Mouse (Mus musculus): ENCODE data around the gene Tbata. TPM values are rescaled to one million over a fixed set of nuclear protein-coding genes. Genes with fewer than 3 reads are reported as not detected.
A peak's percentile ranks its signal among the peaks of the same experiment; 100 is the strongest.

Gene Tbata
- total RNA-seq, 2 experiments from 2014 or later, result not detected

DNA sequence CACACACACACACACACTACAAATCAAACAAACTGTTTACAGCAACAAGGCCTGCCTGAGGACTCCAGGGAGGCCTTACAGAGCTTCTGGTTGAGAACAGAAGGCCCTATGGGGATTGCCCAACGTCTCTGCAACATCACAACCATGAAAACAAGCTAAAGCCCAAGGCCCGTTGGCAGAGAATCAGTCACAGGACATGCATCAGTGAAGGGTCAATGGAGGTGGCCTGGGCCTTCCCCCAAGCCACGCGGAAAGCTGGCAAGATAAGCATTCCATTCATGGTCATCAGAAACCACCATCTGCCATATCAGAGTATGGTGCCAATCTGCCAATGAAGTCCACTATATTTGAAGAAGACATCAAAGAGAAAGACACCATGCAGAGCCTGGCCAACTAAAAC lies 11.1 kb upstream of the Tbata start:
- intact Hi-C loops (cut with DNase I; ENCODE audit: low total_unique reads), result no loop called here
- no peak for DNase-seq

GRCm38 (mm10) chr10:61162366-61162765 lies 9.4 kb upstream of the Tbata start:
- DNase-seq, result no peak
- intact Hi-C loops (cut with DNase I; ENCODE audit: low total_unique reads), result no loop called here

DNA sequence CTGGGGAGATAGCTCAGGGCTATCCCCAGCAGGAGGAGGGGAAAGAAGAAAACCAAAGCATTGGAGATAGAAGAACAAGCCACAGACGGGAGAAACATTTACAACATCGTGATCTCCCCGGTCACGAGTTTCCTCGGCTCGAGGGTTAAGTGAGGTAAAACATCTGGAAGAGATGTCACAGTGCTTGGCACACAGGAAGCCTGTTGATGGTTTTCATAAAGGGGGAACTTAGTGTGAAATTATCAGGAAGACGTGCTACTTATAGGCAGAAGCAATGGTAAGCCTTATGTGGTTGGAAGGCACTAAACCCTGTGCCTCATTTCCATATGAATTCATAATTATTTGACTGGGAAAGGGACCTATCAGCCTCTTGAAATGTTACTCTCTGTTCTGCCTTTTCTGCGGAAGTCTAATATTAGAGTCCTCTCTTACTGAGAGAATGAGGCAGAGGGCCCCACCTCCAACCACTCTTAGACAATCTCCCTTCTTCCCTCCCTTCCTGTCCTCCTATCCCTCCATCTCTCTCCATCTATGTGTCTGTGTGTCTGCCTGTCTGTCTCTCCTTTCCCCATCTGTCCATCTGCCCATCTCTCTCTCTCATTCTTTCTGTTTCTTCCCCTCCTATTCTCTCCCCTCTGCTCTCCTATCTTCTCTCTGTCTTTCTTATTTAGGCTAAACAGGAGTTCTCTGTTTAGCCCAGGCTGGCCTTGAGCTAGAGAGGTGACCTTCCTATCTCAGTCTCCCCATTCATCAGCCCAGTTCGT lies 4.2 kb upstream of the Tbata start:
- DNase-seq, result peak; percentile 36

GRCm38 (mm10) chr10:61168393-61168792 lies 3.4 kb upstream of the Tbata start:
- intact Hi-C loops (cut with DNase I; ENCODE audit: low total_unique reads), result no loop called here

More for the DNA sequence above, 4.2 kb upstream of the Tbata start:
- intact Hi-C loops (cut with DNase I; ENCODE audit: low total_unique reads), result no loop called here

GRCm38 (mm10) chr10:61172496-61172895 lies 742 bp downstream of the Tbata start:
- intact Hi-C loops (cut with DNase I; ENCODE audit: low total_unique reads), result no loop called here

More at GRCm38 (mm10) chr10:61168393-61168792, 3.4 kb upstream of the Tbata start:
- no peak for DNase-seq

DNA sequence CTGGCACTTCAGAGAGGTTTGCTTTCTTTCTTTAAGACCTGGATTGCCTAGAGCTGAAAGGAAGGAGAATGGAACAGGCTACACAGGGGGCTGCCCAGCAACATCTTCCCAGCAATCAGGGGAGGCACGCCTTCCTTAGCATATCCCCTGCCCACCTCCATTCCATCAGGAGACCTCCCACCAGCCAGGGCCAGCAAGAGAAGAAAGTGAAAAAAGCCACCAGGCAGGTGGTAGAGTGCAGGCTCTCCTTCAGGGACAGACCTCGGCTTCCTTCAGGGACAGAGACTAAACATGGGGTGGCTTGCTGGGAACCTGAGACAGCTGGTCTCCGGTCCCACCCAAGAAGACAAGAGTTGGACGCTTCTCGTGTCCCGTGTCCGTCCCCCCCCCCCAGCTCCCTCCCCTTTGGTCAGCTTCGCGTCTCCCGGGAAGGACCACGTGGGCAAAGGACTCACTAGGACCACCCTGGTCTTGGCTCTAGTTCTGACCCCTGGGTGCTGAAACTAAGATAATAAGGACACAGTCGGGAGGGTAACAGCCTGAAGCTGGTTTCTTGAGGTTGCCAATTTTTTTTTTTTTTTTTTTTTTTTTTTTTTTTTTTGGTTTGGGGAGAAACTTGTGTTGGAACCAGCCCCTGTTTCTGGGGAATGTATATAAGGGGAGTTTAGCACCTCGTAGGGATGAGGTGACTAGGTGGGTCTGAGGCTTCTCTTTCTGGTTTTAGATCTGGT lies 3.1 kb downstream of the Tbata start:
- DNase-seq, result no peak

More at GRCm38 (mm10) chr10:61172496-61172895, 742 bp downstream of the Tbata start:
- no peak for DNase-seq

DNA sequence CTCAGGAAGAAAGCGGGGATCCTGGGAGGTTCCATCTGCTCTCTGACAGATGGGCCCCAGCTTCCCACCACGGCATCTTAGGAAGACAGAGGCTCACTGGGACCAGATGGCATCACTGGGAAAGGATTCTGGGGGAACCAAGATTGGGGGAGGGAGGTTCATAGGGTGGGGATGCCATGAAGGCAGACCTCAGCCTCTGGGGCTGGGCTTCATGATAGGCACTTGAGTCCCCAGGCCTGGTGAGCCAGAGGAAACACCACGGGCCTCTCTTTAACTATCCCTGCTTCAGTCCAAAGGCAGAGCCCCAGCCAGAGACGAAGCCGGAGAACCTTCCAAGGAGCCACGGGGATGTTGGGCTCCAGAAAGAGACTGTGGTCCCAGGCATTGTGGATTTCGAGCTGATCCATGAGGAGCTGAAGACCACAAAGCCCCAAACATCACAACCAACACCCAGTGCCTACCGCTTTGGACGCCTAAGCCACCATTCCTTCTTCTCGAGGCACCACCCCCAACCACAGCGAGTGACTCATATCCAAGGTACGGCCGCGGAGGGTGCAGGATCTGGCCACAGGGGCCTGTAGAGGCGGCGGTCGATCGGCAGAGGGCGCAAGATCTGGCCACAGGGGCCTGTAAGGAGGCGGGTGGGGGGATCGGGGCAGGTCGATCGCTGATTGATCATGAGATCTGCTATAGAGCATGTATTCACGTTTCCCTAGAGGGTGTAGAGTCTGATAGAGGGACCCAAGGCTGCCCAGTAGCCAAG lies 3.9 kb downstream of the Tbata start:
- intact Hi-C loops (cut with DNase I; ENCODE audit: low total_unique reads), result no loop called here

More for the DNA sequence above, 3.1 kb downstream of the Tbata start:
- intact Hi-C loops (cut with DNase I; ENCODE audit: low total_unique reads), result no loop called here

GRCm38 (mm10) chr10:61176221-61176790 lies 4.6 kb downstream of the Tbata start:
- intact Hi-C loops (cut with DNase I; ENCODE audit: low total_unique reads), result no loop called here
- DNase-seq, result no peak

More for the DNA sequence above, 3.9 kb downstream of the Tbata start:
- peak; percentile 25 for DNase-seq

DNA sequence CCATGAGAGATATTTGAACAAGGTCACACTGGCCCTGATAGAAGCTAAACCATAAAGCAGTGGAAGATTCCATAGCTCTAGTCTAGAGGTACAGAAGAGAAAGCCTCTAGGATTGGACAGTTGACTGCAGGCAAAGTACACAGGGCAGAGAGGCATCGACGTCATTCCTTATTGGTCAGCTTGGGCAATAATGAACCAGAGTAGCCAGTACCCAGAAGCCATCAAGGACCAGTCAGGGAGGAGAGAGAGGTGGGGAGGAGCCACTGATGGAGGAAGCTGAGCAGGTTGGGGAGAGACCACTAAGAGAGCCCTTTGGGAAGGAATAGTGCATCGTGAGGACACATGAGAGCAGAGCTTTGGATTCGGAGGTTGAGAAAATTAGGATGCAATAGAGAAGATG lies 6.0 kb downstream of the Tbata start:
- DNase-seq, result no peak
- intact Hi-C loops (cut with DNase I; ENCODE audit: low total_unique reads), result no loop called here

DNA sequence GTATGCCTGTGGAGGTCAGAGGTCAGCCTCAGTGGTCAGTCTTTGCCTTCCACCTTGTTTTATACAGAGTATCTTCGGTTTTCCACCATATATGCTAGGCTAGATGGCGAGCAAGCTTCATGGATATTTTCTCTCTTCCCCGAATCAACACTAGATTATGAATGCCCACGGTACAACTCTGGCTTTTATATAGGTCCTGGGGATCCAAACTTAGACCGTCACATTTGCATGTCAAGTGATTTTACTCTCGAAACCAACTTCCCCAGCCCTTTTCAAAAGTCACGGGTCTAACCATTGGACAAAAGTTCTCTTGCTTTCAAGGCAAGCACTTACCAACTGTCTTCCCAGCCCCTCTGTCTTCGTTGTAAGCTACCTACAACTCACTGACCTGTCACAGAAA lies 6.9 kb downstream of the Tbata start:
- DNase-seq, result no peak
- intact Hi-C loops (cut with DNase I; ENCODE audit: low total_unique reads), result no loop called here

- intact Hi-C loops (cut with DNase I; ENCODE audit: low total_unique reads), result no loop called here
- no peak for DNase-seq
These were observed 8.2 kb downstream of the Tbata start for GRCm38 (mm10) chr10:61179927-61180326.

DNA sequence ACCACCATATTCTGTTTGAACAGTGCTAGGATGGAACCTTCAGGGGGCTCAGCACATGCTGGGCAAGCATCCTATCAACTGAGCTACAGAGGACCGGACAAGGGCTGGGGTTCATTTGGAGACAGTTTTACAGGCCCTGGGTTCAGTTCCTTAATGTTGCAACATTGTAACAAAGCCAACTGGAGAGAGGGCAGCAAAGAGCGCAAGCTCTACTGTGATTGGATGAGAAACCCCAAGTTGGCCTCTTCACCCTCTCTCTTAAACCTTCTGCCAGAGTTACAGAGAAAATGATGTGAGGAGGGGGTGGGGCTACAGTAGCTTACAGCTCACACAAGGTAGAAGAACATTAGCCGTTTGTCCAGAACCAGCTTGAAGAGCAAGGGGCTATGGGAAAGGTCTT lies 15.2 kb downstream of the Tbata start:
- DNase-seq, result no peak
- intact Hi-C loops (cut with DNase I; ENCODE audit: low total_unique reads), result no loop called here

DNA sequence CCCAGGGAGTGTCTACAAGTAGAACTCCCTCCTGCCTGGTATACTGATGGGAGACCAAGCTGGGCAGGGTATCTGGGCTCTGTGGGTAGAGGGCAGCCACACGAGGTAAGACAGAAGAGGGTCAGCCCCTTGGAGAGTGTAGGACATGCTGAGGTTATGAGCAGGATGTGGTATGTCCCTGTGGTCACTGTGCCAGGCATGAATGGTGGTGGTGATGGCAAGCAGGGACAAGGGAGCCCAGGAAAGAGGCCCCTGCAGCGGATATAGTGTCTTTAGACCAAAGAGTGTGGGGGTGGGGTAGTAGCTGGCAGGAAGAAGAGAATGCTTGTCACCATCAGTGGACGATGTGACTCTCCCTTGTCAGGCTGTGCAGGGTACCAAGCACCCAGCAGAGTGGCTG lies 16.3 kb downstream of the Tbata start:
- intact Hi-C loops (cut with DNase I; ENCODE audit: low total_unique reads), result no loop called here
- no peak for DNase-seq

- DNase-seq, result peak; percentile 45
- intact Hi-C loops (cut with DNase I; ENCODE audit: low total_unique reads), result no loop called here
These were observed 22.9 kb downstream of the Tbata start for GRCm38 (mm10) chr10:61194611-61195010.

DNA sequence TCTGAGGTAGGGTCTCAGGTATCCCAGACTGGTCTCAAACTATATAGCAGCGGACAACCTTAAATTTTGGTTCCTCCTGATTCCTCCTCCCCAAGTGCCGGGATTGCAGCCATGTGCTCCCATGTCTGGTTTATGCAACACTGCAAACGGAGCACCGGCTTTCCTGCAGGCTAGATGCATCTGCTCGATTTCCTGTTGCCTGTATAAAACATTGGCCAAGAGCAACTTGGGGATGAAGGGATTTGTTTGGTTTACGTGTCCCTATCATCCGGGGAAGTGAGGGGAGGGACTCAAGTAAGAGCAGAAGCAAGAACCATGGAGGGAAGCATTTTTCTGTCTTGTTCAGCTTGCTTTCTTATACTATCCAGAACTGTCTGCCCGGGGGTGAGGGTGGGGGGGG lies 23.5 kb downstream of the Tbata start:
- no peak for DNase-seq
- intact Hi-C loops (cut with DNase I; ENCODE audit: low total_unique reads), result no loop called here

GRCm38 (mm10) chr10:61195718-61196291 lies 24.1 kb downstream of the Tbata start:
- no peak for DNase-seq
- intact Hi-C loops (cut with DNase I; ENCODE audit: low total_unique reads), result no loop called here

- peak; percentile 71 for DNase-seq
- intact Hi-C loops (cut with DNase I; ENCODE audit: low total_unique reads), result loop anchor here (2.0 to 10.0 kb wide), 2 partner anchors 137 to 205 kb away; no protein-coding TSS in a partner anchor
These were observed 27.9 kb downstream of the Tbata start for GRCm38 (mm10) chr10:61199566-61200213.

DNA sequence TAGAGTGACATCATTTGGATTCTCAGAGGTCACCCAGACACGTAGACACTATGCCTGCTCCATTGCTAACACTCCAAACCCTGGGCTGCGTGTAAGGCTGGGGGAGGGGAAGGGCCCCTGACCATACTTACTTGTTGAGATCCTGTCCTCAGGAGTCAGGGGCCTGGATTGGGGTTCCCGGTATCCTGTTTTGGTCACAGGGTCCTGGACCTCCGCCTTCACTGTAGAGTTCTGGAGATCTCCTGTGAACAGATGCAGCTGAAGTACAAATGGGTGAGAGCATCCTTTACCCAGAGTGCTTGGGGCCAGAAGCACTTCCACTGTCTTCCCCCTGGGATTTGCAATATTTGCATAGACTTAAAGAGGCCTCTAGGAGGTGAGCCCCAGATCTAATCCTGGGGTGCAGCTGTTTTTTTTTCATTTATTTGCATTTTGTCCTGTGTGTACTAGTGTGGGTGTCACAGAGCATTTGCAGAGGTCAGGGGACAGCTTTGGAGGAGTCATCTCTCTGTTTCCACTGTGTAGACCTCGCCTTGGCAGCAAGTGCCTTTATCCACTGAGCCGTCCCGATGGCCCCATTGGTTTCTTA lies 28.6 kb downstream of the Tbata start:
- no peak for DNase-seq
- intact Hi-C loops (cut with DNase I; ENCODE audit: low total_unique reads), result loop anchor here (10.0 kb wide), 1 partner anchor 204 kb away; no protein-coding TSS in a partner anchor

All from gastrocnemius, postnatal 14 days (tissue).